Mouse (Mus musculus) spleen, postnatal 10 days (tissue): ENCODE measurements around the gene Zfp113.
A peak's percentile ranks its signal among the peaks of the same experiment; 100 is the strongest.

Source experiments
- DNase-seq, 2 experiments: peaks; one replicate each; pipeline ENCODE4 v3.0.0; 2021 to 2022; ENCODE audit warnings: low spot score in 2 of 2

Gene Zfp113

DNA sequence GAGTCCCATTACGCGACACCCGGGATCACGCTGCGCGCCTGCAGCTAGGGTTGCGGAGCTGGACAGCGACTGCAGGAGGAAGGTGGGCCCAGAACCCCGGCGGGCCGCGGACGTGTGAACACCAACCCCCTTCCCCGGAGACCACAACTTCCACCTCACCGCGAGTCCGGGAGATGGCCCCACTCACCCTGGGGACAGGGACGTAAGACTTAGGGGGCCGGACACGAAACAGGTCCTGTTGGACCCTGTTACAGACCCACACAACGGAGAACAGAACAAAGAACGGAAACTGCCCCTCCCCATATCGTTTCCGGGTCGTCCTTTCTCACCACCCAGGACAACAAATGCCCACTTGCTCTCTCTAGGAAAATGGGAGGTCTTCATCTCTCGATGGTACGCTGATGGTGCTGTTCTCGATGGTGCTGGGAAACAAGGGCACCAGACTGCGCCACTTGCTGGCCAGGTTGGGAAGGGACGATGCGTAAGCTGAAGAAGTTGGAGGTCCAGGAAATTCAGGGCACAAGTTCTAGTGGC, at the start of gene Zfp113:
TSS of gene Zfp113 (minus strand) at position 302 of the 534 bp plus-strand sequence.
- DNase-seq = peak; percentile 74 to 90

DNA sequence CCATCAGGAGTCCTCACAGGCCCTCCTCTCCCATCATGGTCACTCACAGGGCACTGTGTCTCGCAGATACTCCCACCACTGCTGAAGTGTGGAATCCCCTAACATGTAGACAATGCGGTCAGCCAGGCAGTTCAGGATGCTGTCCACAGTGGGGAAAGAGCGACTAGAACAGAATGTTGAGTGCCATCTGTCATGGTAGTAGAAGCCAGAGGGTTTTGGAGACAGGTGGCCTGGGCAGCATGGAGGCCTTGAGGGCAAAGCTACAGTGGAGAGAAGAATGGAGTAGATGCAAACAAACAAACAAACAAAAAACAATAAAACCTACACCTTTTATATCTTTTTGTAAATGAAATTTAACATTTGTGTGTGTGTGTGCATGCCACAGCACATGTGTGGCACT, 46.5 kb upstream of the Zfp113 start:
- no peak for DNase-seq

DNA sequence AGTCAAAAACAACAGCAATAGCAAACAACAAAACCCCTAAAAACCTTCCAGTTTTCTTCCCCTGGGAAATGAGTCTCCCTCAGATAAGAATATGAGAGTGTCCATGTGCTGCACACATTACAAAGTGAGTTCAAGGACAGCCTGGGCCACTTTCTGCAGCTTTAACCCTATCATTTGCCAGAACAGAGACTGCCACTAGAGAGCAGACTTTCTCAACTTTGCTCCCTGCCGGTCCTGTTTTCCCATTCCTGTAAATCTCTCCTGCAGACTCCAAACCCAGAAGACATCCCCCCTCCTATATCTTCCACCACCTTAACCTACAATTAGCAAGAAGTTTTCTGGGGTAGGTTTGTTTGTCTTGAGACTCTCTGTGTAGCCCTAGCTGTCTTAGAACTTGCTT, 44.0 kb upstream of the Zfp113 start:
- DNase-seq = no peak

DNA sequence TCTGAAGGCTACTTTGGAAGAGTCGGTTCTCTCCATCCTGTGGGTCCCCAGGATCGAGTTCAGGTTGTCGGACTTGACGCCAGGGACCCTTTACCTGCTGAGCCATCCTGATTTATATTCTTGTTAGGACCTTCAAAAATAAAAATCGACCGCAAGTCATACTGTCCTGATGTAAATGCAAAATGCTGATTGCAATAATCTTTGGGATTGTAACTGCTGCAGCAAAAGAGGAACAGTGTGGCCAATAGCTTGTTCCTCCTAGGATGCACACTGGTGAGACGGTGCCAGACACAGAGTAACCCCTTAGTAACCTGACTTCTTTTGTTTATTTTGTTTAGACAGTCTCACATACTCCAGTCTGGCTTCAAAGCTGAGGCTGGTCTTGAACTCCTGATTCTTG, 39.9 kb upstream of the Zfp113 start:
- DNase-seq = no peak

DNA sequence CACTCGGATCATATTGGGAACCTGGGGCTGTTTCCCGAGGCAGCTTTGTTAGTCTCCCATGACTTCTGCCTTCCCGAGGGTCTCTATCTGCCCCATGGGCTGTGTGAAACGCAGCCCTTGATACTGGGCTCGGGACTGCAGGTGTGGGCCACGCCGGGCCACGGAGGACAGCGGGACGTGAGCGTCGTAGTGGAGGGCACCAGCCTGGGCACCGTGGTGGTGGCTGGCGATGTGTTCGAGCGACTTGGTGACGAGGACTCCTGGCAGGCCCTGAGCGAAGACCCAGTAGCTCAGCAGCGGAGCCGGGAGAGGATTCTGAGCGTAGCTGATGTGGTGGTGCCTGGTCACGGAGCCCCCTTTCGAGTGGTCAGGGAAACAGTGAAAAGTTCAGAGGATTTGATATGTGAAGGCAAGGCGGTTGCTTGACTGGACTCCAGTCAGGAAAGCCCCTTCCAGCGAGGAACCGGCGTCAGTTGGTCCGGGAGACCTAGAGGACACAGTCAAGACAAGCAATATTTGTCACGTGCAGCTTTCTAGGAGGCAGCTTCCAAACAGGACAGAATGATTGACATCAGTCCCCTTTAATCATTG, 39.3 kb upstream of the Zfp113 start:
- DNase-seq = peak in 1 of 2 experiments; percentile 54

DNA sequence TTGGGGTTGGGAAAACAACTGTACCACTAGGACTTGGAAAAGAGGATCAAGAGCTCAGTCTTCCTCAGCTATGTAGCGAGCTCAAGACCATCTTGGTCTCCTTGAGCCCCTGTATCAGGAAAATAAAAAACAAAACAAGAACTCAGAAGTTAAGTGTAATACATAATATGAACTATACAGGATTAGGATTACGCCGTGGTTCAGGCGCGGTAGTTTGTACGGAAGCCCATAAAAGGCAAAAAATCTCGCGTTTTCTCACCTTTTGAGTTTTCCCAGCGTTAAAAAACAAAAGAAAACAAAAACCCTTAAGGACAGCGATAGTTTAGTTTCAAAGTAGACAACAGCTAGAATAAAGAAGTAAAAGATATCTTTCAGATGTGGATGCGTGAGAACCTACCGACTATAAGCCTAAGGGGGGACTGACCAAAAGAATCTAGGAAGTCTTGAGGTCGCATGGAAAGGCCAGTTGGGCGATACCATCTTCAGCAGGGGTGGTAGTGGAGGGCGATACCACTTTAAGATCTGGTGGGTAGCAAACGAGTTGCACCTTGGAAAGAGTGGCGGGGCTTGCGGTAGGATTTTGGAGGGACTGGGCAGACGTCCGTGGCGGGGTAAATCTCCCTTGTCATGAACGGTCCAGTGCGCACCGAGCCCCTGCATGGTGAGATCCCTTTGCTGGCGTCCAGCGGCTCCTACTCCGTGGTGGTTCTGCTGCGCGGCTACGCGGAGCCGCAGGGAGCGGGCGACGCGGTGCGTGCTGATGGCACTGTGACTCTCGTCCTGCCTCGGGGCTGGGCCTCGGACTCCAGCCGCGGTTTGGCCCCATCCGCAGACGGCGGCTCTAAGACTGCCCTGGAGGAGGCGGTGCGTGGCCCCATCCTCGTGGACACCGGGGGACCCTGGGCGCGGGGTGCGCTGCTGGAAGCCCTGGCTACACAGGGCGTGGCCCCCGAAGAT, 38.5 kb upstream of the Zfp113 start, which contains the start of gene Mblac1:
TSS of gene Mblac1 (plus strand) at position 544 of the 957 bp plus-strand sequence.
- DNase-seq = peak; percentile 88 to 89

DNA sequence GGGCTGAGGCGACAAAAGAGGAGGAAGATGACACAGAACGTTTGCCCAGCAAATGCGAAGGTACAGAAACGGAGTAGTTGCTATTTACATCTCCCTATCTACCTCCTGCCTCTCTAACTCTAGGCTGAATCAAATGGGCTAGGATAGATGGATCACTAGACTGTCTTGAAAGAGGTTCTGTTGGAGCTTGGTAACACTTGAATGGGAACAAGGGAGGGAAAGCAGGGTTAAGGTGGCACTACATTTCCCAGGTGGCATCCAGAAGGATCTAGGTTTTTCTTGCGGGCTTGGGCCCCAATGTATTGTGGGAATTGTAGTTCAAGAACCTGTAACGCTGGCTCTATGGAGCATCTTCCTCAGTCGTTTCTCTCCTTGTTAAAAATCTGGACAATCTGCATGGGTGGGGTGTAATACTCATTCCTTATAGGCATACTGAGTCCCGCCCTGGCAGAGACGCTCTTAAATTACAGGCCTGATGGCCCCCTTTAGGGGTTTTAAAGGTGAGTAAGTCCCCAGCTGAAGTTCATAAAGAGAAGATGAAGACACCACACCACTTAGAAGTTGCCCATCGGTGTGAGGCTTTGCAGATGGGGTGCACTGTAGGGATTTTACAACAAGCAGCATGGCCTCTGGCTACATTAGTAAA, 32.2 kb upstream of the Zfp113 start:
- DNase-seq = peak in 1 of 2 experiments; percentile 72

DNA sequence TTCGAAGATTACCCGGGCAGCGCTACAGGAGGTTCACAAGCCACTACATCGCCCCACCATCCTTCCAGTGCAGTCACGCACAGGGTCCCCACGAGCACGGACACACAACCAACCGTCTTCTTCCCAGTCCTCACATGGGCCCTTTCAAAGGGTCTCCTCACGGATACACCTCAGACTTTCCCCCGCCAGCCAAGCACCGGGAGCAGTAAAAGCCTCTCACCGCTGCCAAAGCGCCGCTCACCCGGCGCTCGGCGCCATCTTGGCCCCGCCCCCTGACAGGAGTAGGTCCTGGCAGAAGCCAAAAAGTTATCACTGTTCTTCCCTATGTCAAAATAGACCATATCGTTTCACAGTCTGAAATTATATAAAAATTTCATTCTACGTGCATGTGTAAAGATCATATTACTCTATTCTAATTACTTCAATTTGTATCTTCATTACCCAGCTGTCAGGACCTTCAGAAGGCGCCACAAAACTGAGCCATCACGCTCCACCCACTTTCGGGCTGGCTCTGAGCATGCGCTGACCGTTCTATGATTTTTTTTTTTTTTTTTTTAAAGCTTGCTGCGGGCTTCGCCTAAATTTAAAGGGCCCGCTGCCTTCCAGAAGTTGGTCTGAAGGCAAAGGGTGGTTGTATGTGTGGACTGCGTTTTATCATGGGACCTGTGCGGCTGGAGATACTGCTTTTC, 31.6 kb upstream of the Zfp113 start, which contains the start of the genes Taf6 and Cnpy4:
TSS of gene Taf6 (minus strand) at position 502 of the 689 bp plus-strand sequence.
TSS of gene Cnpy4 (plus strand) at position 536 of the 689 bp plus-strand sequence.
- peak; percentile 84 to 91 for DNase-seq

DNA sequence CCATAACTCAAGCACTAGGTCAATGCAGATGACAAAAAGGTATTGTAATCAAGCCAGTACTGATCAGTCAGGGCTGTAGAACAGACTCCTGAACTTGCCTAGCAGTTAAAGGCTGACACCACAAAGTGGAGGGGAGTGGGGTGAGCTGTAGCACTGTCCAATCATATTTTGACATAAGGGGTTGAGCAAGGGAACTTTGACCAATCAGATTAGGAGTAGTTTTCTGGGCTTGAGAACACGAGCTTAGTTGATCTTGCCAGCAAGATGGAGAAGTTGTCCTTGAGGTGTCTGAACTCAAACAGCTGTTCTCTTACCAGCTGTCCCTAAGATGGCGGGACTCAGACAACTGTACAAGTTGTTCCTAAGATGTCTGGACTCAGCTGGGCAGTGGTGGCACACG, 17.7 kb upstream of the Zfp113 start:
- DNase-seq = no peak

DNA sequence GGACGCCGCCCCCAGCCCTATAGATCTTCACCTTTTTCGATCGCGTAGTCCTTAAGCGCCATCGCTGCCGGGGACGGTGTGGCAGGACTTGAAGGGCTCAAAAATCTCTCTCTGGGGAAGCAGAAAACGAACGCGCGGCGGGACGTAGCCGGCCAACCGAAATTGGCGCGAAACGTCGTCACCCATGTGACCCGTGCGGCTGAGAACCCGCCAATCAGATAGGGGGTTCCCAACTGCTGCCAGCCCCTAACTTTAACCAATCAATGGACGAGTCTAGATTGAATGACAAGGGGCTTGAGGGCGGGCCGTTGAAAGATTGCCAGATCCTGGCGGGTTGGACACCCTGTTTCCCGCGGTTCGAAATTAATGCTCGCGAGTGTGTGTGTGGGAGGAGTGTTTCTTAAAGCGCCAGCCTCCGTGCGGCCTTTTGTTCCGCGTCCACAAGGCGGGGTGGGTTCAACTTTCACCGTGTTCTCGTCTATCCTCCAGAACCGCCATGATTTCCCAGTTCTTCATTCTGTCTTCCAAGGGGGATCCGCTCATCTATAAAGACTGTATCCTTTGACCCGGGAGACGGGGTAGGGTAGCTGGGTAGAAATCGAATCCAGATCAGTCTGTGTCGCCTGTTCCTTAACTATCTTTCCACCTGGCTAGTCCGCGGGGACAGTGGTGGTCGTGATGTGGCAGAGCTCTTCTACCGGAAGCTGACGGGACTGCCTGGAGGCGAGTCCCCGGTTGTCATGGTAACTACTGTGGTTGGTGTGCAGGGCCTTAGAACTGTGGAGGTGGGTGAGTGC, 16.3 kb upstream of the Zfp113 start, which contains the start of the genes Ap4m1 and Mcm7:
TSS of gene Ap4m1 (plus strand) at position 308 of the 797 bp plus-strand sequence.
TSS of gene Mcm7 (minus strand) at position 728 of the 797 bp plus-strand sequence.
- peak; percentile 92 to 96 for DNase-seq

DNA sequence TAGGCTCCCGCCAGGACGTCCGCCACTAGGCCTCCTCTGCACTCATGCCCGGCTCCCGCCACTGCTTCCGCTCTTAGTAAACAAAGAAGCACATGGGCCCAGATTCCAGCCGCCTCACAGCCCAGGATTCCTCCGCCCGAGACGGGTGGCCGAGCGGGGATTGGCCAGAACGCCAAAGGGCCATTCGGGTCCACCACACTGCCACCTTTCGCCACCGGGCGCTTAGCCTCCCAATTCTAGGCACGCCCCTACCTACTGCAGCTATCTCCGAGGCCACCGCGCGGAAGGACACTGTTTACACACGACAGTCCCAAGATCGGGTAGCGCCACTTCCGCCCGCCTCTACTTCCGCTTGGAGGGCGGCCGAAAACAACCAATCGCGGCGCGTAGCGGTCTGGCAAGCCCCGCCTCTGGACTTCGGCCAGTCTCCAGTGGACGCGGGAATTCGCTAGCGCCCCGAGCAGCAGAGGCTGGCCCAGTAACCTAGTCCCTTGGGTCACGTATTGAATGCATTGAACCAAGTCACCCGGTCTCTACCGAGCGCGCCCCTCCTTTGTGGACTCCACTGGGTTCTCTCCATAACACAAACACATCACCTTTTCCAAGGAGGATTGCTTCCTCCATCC, 15.5 kb upstream of the Zfp113 start:
- DNase-seq = peak; percentile 92 to 96

DNA sequence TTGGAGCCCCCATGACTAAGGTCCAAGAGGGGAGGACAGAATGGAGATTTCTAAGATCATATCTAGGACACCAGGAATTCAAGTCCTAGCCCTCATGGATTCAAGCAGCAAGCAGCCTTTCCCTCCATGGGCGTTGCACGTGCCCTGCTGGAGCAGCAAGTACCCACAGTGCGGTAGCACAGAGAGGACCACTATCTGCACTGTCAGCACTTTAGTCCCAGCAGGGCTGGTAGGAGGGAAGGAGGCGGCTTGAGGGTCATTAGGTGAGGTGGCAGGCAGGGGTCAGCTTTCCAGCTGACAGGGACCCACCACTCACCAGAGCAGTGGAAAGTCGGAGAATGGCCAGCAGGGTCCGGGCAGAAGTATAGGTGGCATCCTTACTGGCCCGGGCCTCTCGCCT, 10.1 kb upstream of the Zfp113 start:
- no peak for DNase-seq

DNA sequence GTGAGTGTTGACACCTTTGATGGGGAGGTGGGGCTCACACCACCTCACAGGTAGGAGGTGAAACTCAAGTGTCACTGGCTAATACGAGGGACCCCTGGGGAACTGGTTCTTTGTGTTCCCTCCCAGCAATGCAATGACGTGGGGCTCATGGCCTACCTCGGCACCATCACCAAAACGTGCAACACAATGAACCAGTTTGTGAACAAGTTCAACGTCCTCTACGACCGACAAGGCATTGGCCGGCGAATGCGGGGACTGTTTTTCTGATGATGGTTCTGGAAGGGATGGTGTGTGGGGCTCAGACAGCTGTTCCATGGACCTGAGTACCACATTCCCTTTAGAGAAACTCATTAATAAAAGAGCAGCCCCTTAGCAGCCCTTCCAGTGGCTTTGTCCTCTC, 8.1 kb upstream of the Zfp113 start:
- DNase-seq = no peak

DNA sequence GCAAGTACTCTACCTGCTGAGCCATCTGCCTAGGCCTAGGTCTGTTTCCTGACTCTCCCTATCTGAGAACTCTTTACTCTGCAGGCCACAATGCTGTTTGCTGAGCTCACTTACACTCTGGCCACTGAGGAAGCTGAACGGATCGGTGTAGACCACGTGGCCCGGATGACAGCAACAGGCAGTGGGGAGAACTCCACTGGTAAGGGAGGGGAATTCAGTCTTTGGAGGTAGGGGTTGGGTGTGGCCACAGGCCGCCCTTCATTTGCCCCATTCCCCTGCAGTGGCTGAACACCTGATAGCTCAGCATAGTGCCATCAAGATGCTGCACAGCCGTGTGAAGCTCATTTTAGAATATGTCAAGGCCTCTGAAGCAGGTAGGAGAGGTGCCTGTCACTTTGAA, 7.5 kb upstream of the Zfp113 start:
- DNase-seq = no peak

DNA sequence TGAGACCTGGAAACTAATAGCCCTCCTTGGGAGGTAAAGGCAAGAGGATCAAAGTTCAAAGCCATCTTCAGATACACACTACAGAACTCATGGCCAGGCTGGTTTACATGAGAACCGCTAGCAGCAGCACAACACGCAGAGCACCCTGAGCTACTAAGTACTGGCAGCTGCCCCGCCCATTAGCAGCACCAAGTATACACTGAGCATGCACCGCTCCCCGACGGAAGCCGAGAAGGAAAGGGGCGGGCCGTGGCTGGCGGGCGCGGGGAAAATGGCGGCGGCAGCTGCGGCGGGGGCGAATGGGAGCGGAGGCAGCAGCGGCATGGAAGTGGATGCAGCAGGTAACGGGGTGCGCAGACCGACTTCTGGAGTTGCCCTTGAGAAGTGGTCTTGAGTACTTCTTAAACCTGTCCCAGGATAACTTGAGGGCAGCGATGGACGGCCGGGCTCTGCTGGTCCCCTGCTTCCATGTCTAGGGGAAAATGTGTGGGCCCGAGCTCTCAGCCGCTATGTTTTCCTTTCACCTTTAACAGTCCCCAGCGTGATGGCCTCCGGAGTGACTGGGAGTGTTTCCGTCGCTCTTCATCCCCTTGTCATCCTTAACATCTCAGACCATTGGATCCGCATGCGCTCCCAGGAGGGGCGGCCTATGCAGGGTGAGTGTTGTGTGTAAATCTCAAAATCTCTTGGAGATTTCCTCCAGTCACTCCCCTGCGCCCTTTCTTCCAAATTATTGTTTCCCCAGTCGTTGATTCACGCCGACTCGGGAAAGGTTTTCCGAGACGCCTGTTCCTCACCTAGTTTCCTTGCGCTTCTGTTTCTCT, 5.5 kb upstream of the Zfp113 start, which contains the start of gene Cops6:
TSS of gene Cops6 (plus strand) at position 230 of the 824 bp plus-strand sequence.
- DNase-seq = peak; percentile 88 to 96

DNA sequence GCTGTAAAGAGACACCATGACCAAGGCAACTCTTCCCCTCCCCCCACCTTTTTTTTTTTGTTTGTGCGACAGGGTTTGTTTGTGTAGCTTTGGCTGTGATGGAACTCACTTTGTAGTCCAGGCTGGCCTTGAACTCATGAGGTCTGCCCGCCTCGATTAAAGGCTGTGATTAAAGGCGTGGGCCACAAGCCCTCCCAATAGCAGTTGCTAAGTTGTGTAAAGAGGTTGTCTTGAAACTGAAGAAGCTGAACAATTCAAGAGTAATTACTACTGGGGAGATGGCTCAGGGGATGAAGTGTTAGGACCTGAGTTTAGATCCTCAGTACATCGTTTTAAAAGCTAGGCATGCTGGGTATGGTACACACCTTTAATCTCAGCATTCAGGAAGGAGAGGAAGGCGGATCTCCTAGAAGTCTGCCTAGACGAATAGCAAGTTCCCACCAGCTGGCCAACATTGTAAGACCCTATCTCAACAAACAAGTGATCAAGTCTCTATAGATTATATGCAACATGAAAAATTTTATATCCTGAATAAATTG, 4.7 kb upstream of the Zfp113 start:
- no peak for DNase-seq

DNA sequence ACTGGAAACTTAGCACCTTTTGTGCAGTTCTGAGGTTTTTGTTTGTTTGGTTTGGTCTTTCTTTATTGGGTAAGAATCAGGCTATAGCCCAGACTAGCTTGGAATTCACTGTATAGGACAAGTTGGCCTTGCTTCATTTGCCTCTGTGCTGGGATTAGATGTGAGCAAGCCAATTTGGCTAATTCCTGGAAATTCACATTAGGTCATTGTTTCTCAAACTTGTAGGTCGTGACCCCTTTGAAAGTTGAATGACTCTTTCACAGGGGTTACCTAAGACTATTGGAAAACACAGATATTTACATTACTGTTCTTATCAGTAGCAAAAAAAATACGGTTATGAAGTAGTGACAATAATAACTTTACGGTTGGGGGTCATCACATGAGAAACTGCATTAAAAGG, 1.2 kb downstream of the Zfp113 start:
- no peak for DNase-seq

DNA sequence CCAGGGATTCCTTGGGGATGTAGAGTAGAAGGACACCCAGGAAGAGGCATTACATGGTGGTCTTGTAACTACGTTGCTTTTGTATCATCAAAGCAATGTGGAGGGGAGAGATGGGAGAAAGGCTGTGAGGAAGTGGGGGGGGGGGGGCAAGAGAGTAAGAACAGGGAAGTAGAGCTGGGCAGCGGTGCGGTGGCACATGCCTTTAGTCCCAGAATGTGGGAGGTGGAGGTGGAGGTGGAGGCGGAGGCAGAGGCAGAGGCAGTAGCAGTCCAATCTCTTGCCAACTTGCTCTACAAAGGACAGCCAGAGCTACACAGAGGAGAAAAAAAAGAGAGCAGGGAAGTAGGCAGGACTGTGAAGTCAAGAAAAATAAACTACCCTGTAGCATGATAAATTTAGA, 17.0 kb downstream of the Zfp113 start:
- DNase-seq = no peak
